Mouse (Mus musculus) liver, adult (tissue): ENCODE results near the gene Pknox1.

Experiments
- GATA4 ChIP-seq: IDR thresholded peaks from 2 replicates; pipeline ENCODE4 v1.6.1; 2014; ENCODE audit warnings: mild to moderate bottlenecking, low read length; ENCODE audit not compliant: insufficient replicate concordance

The Pknox1 gene

GRCm38 (mm10) chr17:31543574-31543973 lies 21.0 kb upstream of the Pknox1 start:
- no peak for TF ChIP-seq GATA4

GRCm38 (mm10) chr17:31546444-31547196 lies 17.9 kb upstream of the Pknox1 start:
- TF ChIP-seq GATA4, result no peak

- TF ChIP-seq GATA4, result no peak
Observed at GRCm38 (mm10) chr17:31547974-31548373, 16.6 kb upstream of the Pknox1 start.

GRCm38 (mm10) chr17:31549389-31549788 lies 15.1 kb upstream of the Pknox1 start:
- TF ChIP-seq GATA4, result no peak

- TF ChIP-seq GATA4, result no peak
Observed at GRCm38 (mm10) chr17:31556253-31556652, 8.3 kb upstream of the Pknox1 start.

- no peak for TF ChIP-seq GATA4
Observed at GRCm38 (mm10) chr17:31557124-31557880, 7.2 kb upstream of the Pknox1 start.

GRCm38 (mm10) chr17:31557947-31558542 lies 6.5 kb upstream of the Pknox1 start:
- TF ChIP-seq GATA4, result no peak

- TF ChIP-seq GATA4, result no peak
Observed at GRCm38 (mm10) chr17:31559021-31559789, 5.3 kb upstream of the Pknox1 start.

- TF ChIP-seq GATA4, result no peak
Observed at GRCm38 (mm10) chr17:31563632-31564014, 911 bp upstream of the Pknox1 start.

GRCm38 (mm10) chr17:31564858-31565140 lies 265 bp downstream of the Pknox1 start:
- TF ChIP-seq GATA4, result no peak

GRCm38 (mm10) chr17:31565141-31566056 lies 865 bp downstream of the Pknox1 start:
- TF ChIP-seq GATA4, result no peak

GRCm38 (mm10) chr17:31566276-31566675 lies 1.7 kb downstream of the Pknox1 start:
- no peak for TF ChIP-seq GATA4

- TF ChIP-seq GATA4, result no peak
Observed at GRCm38 (mm10) chr17:31569756-31570155, 5.2 kb downstream of the Pknox1 start.

GRCm38 (mm10) chr17:31570321-31570925 lies 5.9 kb downstream of the Pknox1 start:
- TF ChIP-seq GATA4, result no peak
